Mouse (Mus musculus) ES-E14 (cell line): Measurements from ENCODE around the gene BC030499. TPM values are rescaled to one million over a fixed set of nuclear protein-coding genes. Genes with fewer than 3 reads are reported as not detected.

Source experiments
- DNase-seq: peaks from one replicate; pipeline ENCODE4 v3.0.0-alpha.2; 2013; ENCODE audit warnings: low read depth, low spot score
- H3K27ac ChIP-seq: 2 replicates; pipeline ENCODE4 v1.5.1; 2012; ENCODE audit warnings: low read depth, mild to moderate bottlenecking, low read length, moderate library complexity, mixed read lengths; ENCODE audit not compliant: poor library complexity, insufficient read depth, severe bottlenecking
- H3K36me3 ChIP-seq: 2 replicates; pipeline ENCODE4 v1.6.1; 2012; ENCODE audit warnings: mild to moderate bottlenecking, low read length, moderate library complexity, mixed read lengths; ENCODE audit not compliant: control insufficient read depth, poor library complexity, insufficient read depth, severe bottlenecking
- H3K4me1 ChIP-seq, 2 experiments: fragments of 150-350 bp in 1 of 2; sonication (generic) in 1 of 2; 2 replicates each; pipeline ENCODE4 v1.6.1; 2012; ENCODE audit warnings: low read length in 2 of 2, mild to moderate bottlenecking in 1 of 2, mixed read lengths in 1 of 2; ENCODE audit not compliant: control insufficient read depth in 2 of 2, insufficient read depth in 2 of 2, poor library complexity in 1 of 2
- H3K4me3 ChIP-seq, 2 experiments: fragments of 150-350 bp in 1 of 2; sonication (generic) in 1 of 2; 2 replicates each; pipeline ENCODE4 v1.5.1; 2012; ENCODE audit warnings: low read length in 2 of 2, low read depth in 1 of 2, mild to moderate bottlenecking in 1 of 2, mixed read lengths in 1 of 2; ENCODE audit not compliant: insufficient read depth in 1 of 2, poor library complexity in 1 of 2, severe bottlenecking in 1 of 2
- H3K9ac ChIP-seq: 2 replicates; pipeline ENCODE4 v1.6.1; 2012; ENCODE audit warnings: low read depth, mild to moderate bottlenecking, low read length, mixed read lengths; ENCODE audit not compliant: poor library complexity, insufficient read depth, severe bottlenecking
- H3K9me3 ChIP-seq: fragments of 150-350 bp; sonication (generic); 2 replicates; pipeline ENCODE4 v1.6.1; 2012; ENCODE audit warnings: low read depth, mild to moderate bottlenecking, low read length; ENCODE audit not compliant: control insufficient read depth, insufficient read depth
- CHD2 ChIP-seq: IDR thresholded peaks from 2 replicates; pipeline ENCODE4 v1.6.1; 2014; ENCODE audit warnings: mild to moderate bottlenecking, low read depth, low read length, inconsistent platforms
- HCFC1 ChIP-seq: IDR thresholded peaks from 2 replicates; pipeline ENCODE4 v1.6.1; 2012; ENCODE audit warnings: low read length, inconsistent platforms, borderline replicate concordance; ENCODE audit not compliant: insufficient read depth
- MAFK ChIP-seq: IDR thresholded peaks from 2 replicates; pipeline ENCODE4 v1.6.1; 2014; ENCODE audit warnings: mild to moderate bottlenecking, low read depth, low read length, inconsistent platforms; ENCODE audit not compliant: insufficient read depth
- ZC3H11A ChIP-seq: IDR thresholded peaks from 2 replicates; pipeline ENCODE4 v1.6.1; 2012; ENCODE audit warnings: low read depth, mild to moderate bottlenecking, inconsistent platforms, low read length, borderline replicate concordance
- ZNF384 ChIP-seq: IDR thresholded peaks from 2 replicates; pipeline ENCODE4 v1.6.1; 2012; ENCODE audit warnings: low read depth, low read length, inconsistent platforms
- in situ Hi-C, 2 experiments: fragments of 600-800 bp; cut with MboI; formaldehyde crosslinking; loops; one replicate each; pipeline ENCODE4 v1.15.1; 2025; ENCODE audit warnings: low sequenced_read_pairs in 2 of 2, inconsistent platforms in 1 of 2; ENCODE audit not compliant: unreplicated experiment in 2 of 2
- total RNA-seq: library from RNA; depleted of rRNA; stranded (reverse); fragments of 300-350 nt; gene quantifications from 2 replicates; pipeline ENCODE4 v1.2.3, GENCODE M21; 2012; rRNA removed

Gene BC030499
- total RNA-seq, 1 experiment: 2.0 TPM

DNA sequence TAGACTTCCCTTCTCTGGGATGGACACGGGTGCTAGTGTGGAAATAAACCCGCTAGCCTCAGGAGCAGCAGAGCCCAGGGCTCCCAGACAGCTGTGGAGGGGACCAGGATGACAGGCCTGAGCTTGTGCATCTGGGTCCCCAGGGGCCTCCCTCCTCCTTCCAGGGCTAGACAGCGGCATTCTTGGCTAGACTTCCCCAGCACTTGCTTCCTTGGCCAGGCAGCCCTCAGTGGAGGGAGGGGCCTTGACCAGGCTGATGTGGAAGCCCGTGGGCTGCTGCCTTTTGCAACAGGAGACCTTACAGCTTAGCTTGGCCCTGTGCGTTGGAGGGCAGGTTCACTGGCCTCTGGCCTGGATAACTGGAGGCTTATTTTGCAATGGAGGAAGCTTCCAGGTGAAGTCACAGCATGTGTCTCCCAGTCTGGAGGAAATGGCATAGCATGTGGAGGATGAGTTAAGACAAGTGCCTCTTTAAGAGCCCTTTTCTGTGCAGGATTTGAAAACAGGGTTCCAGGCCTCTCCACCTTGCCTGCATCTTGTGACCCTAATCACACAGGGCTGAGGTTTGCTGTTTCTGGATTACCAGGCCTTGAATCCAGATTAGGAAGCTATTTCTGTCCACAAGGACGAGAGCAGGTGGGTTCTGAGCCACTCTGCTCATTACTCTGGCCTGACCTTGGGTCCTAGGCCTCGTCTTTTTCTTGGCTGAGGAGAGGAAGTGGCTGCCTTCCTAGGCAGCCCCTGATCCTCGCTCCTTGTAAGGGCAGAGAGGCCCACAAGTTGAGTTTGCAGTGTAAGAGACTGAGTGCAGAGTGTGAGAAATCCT is 54.5 kb downstream of the BC030499 start:
- Histone ChIP-seq H3K9me3 (no peaks in the 10 kb centered on the region), H3K4me1 (peaks cover 2 to 25% of the 10 kb centered on the region in 2 experiments; a peak in 3 of 4 replicates), H3K36me3 (peaks cover 10% of the 10 kb centered on the region; the same call in 1 of the 2 replicates), H3K27ac (no peak overlapping the region), H3K9ac (no peak overlapping the region), H3K4me3 (no peak overlapping the region)
- in situ Hi-C loops: no loop called here
- TF ChIP-seq MAFK (no peak), ZNF384 (no peak), ZC3H11A (no peak), HCFC1 (no peak), CHD2 (no peak)
- no peak for DNase-seq

DNA sequence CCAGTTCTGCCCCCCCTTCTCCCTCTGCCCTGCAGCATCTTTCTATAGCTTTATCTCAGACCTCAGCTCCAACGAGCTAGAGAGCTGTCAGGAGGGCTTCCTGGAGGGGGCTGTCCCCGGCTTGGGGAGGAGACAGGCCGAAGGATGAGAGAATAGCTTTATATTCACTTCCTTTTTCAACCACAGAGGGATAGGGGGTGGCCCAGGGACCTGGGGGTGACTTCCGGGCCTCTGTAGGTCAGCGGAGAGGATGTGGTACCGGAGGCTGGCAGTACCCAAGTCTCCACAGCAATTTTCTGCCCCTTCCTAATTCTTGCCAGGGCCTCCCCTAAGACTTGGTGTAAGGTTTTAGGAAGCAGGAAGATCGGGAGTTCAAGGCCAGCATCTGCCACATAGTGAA is 55.2 kb downstream of the BC030499 start:
- no peak for DNase-seq
- peaks cover 2 to 25% of the 10 kb centered on the region in 2 experiments; a peak in 3 of 4 replicates for H3K4me1 ChIP-seq
- H3K9me3 ChIP-seq: no peaks in the 10 kb centered on the region
- peaks cover 9% of the 10 kb centered on the region; the same call in 1 of the 2 replicates for H3K36me3 ChIP-seq
- no peak overlapping the region for H3K9ac ChIP-seq
- TF ChIP-seq MAFK: no peak
- no peak for TF ChIP-seq CHD2
- no peak overlapping the region for H3K4me3 ChIP-seq
- in situ Hi-C loops: no loop called here
- H3K27ac ChIP-seq: no peak overlapping the region

Other genes with a start within 250 kb of the BC030499 start
- 29.6 and 33.5 TPM in 2 replicates for gene Eral1, start 210.5 kb upstream of the BC030499 start, total RNA-seq
- 8.9 and 11.7 TPM in 2 replicates for gene Fam222b, start 196.2 kb upstream of the BC030499 start, total RNA-seq
- gene Traf4, start 125.3 kb upstream of the BC030499 start, total RNA-seq: 74.4 and 78.2 TPM in 2 replicates
- gene Nek8, start 114.2 kb upstream of the BC030499 start, total RNA-seq: 15.3 and 25.4 TPM in 2 replicates
- 75.6 and 78.6 TPM in 2 replicates for gene Tlcd1, start 114.1 kb upstream of the BC030499 start, total RNA-seq
- 2,611 and 2,664 TPM in 2 replicates for gene Rpl23a, start 107.3 kb upstream of the BC030499 start, total RNA-seq
- 33.8 and 36.1 TPM in 2 replicates for gene Rab34, start 102.4 kb upstream of the BC030499 start, total RNA-seq
- gene Proca1, start 97.4 kb upstream of the BC030499 start, total RNA-seq: 0.80 and 1.1 TPM in 2 replicates
- gene Sdf2, start 45.1 kb upstream of the BC030499 start, total RNA-seq: 81.3 and 123 TPM in 2 replicates
- gene Supt6, start 44.9 kb upstream of the BC030499 start, total RNA-seq: 60.6 and 63.0 TPM in 2 replicates
- gene 2610507B11Rik, start 29.1 kb upstream of the BC030499 start, total RNA-seq: 210 and 285 TPM in 2 replicates
- gene Spag5, start 10.7 kb downstream of the BC030499 start, total RNA-seq: 58.2 and 96.2 TPM in 2 replicates
- gene Aldoc, start 32.1 kb downstream of the BC030499 start, total RNA-seq: 5.0 and 9.8 TPM in 2 replicates
- gene Pigs, start 37.6 kb downstream of the BC030499 start, total RNA-seq: 45.7 and 78.9 TPM in 2 replicates
- 22.2 and 24.5 TPM in 2 replicates for gene Unc119, start 52.6 kb downstream of the BC030499 start, total RNA-seq
- gene Foxn1, start 95.7 kb downstream of the BC030499 start, total RNA-seq: not detected in 2 replicates
- 0.13 TPM in 1 of 2 replicates, not detected in the other for gene Slc13a2, start 131.4 kb downstream of the BC030499 start, total RNA-seq
- 21.4 and 29.0 TPM in 2 replicates for gene Slc46a1, start 174.9 kb downstream of the BC030499 start, total RNA-seq
- 3.7 and 5.0 TPM in 2 replicates for gene Sarm1, start 206.9 kb downstream of the BC030499 start, total RNA-seq
- 0.26 TPM in 1 of 2 replicates, not detected in the other for gene Vtn, start 208.2 kb downstream of the BC030499 start, total RNA-seq
- gene Sebox, start 212.6 kb downstream of the BC030499 start, total RNA-seq: 0.31 and 0.32 TPM in 2 replicates
- gene Tmem199, start 221.3 kb downstream of the BC030499 start, total RNA-seq: 73.1 and 73.8 TPM in 2 replicates
- 88.3 and 88.5 TPM in 2 replicates for gene Poldip2, start 221.4 kb downstream of the BC030499 start, total RNA-seq
- 18.0 and 28.3 TPM in 2 replicates for gene Tnfaip1, start 245.5 kb downstream of the BC030499 start, total RNA-seq
- gene Ift20, start 245.5 kb downstream of the BC030499 start, total RNA-seq: 45.8 and 59.2 TPM in 2 replicates